In genomic region chr2:142608778-142609177, GRCm38 (mm10) we compare ENCODE assay signal across 9 mouse cellular contexts.
DNase-seq lines count a peak whose midpoint lies in the region; ATAC-seq lines count a peak whose summit lies in the region.
"Had no signal": no experiment of that assay in that cellular context is flagged by ENCODE, and none has a peak within 500 bp of the region (broad histone marks: within the 10 kb centered on the region; RNA-seq: fewer than 3 reads in every experiment).

No protein-coding gene starts in this region.

- peak overlapping the region; percentile 6; the same call in 1 of the 2 replicates for H3K27ac ChIP-seq in hindbrain, embryonic 14.5 days

- H3K27me3 ChIP-seq in hindbrain, embryonic 14.5 days (ENCODE audit: control insufficient read depth, insufficient read depth, low read length) = no peaks in the 10 kb centered on the region

- H3K4me2 ChIP-seq in hindbrain, embryonic 14.5 days (replicated peaks) = no peak overlapping the region
- H3K4me2 ChIP-seq: lung, embryonic 14.5 days had no signal

- intact Hi-C loops in left cerebral cortex, postnatal 14 days (cut with DNase I) = no loop called here
- intact Hi-C loops in left cerebral cortex, postnatal 36 days (cut with DNase I) = no loop called here

- WGBS in hindbrain, embryonic 14.5 days = 72% methylated on average over 17 of the region's 17 CpGs

- no peak overlapping the region for H3K9ac ChIP-seq in hindbrain, embryonic 14.5 days
- H3K9ac ChIP-seq: lung, embryonic 14.5 days had no signal

- peak; percentile 46; the same call in 1 of the 2 replicates for ATAC-seq in hindbrain, embryonic 14.5 days (ENCODE audit: low FRiP score)

- peak; percentile 21 to 34 for DNase-seq in left cerebral cortex, postnatal 14 days (ENCODE audit: low spot score in 2 of 2)
- DNase-seq in left cerebral cortex, postnatal 36 days (ENCODE audit: low spot score in 2 of 2) = no peak
- peak; percentile 74 for DNase-seq in cerebellum, adult 9-11 months
- DNase-seq in hindbrain, embryonic 14.5 days (ENCODE audit: low spot score) = peak; percentile 61
- DNase-seq in neural tube, embryonic 10.5 days (ENCODE audit: extremely low spot score, low spot score) = peak; percentile 31
- no peak for DNase-seq in ovary, postnatal 10 days (ENCODE audit: low spot score)
- no peak for DNase-seq in adrenal gland, postnatal 14 days
- DNase-seq in gastrocnemius, postnatal 25 days = no peak
- DNase-seq: lung, embryonic 14.5 days had no signal

- H3K4me3 ChIP-seq in hindbrain, embryonic 14.5 days (replicated peaks; ENCODE audit: low read length) = no peak overlapping the region

- no peaks in the 10 kb centered on the region for H3K36me3 ChIP-seq in hindbrain, embryonic 14.5 days (replicated peaks; ENCODE audit: control insufficient read depth, insufficient read depth)

- H3K4me1 ChIP-seq in hindbrain, embryonic 14.5 days (replicated peaks; ENCODE audit: control insufficient read depth, insufficient read depth, low read length) = no peaks in the 10 kb centered on the region

- H3K9me3 ChIP-seq in hindbrain, embryonic 14.5 days (ENCODE audit: control insufficient read depth, low read length) = no peaks in the 10 kb centered on the region

Comparison
In these comparisons a context has a peak if more than half of its experiments do, and no peak if none do; other contexts are left out.
1. DNase-seq: peak in left cerebral cortex, postnatal 14 days (2 of 2), cerebellum, adult 9-11 months (single experiment), hindbrain, embryonic 14.5 days (single experiment) and neural tube, embryonic 10.5 days (single experiment); none in left cerebral cortex, postnatal 36 days (0 of 2), ovary, postnatal 10 days (single experiment), adrenal gland, postnatal 14 days (single experiment) and gastrocnemius, postnatal 25 days (single experiment).